Mouse (Mus musculus) limb, embryonic 15.5 days (tissue): Measurements from ENCODE around the gene Myo3b. TPM values are rescaled to one million over a fixed set of nuclear protein-coding genes. Genes with fewer than 3 reads are reported as not detected.
"Not testable (repeated sequence)": the region's sequence is repeated elsewhere in the genome, so short reads cannot be mapped to it uniquely, and the experiment has no call there.

Experiments used
- ATAC-seq: fragments of 200-750 bp; cut with Nextera tagmentation; 2 replicates; pipeline ENCODE4 v1.8.0; 2017; ENCODE audit warnings: low read depth, moderate TSS enrichment; ENCODE audit not compliant: insufficient number of reproducible peaks, low FRiP score, low TSS enrichment
- H3K27ac ChIP-seq: fragments of 300-500 bp; sonication (generic); 2 replicates; pipeline ENCODE4 v1.5.1; 2015; ENCODE audit warnings: moderate library complexity, mild to moderate bottlenecking, inconsistent platforms
- H3K27me3 ChIP-seq: fragments of 300-500 bp; sonication (generic); 2 replicates; pipeline ENCODE4 v1.6.1; 2015; ENCODE audit warnings: inconsistent platforms
- H3K36me3 ChIP-seq: fragments of 300-500 bp; sonication (generic); 2 replicates; pipeline ENCODE4 v1.6.1; 2015; ENCODE audit warnings: inconsistent platforms
- H3K4me1 ChIP-seq: fragments of 300-500 bp; sonication (generic); 2 replicates; pipeline ENCODE4 v1.6.1; 2015; ENCODE audit warnings: inconsistent platforms
- H3K4me2 ChIP-seq: fragments of 300-500 bp; sonication (generic); 2 replicates; pipeline ENCODE4 v1.6.1; 2015; ENCODE audit warnings: mild to moderate bottlenecking, inconsistent platforms
- H3K4me3 ChIP-seq: fragments of 300-500 bp; sonication (generic); 2 replicates; pipeline ENCODE4 v1.5.1; 2015; ENCODE audit warnings: mild to moderate bottlenecking, inconsistent platforms
- H3K9ac ChIP-seq: fragments of 300-500 bp; sonication (generic); 2 replicates; pipeline ENCODE4 v1.6.1; 2015; ENCODE audit warnings: inconsistent platforms
- H3K9me3 ChIP-seq: fragments of 300-500 bp; sonication (generic); 2 replicates; pipeline ENCODE4 v1.6.1; 2016; ENCODE audit warnings: inconsistent platforms
- WGBS: fragments of 180-500 bp; shearing (Covaris S2); methylation state at CpG from one replicate; pipeline ENCODE4 v1.1.7; 2015; 5-methylcytosine and 5-hydroxymethylcytosine counted together
- polyA plus RNA-seq: library from polyadenylated mRNA; unstranded; fragments of >200 nt; fragmentation: Nextera tagmentation; extraction: Ambion mirVana; gene quantifications from 2 replicates; pipeline ENCODE4 v1.2.1, GENCODE M21; 2015

The Myo3b gene
- polyA plus RNA-seq, 1 experiment from 2014 or later, result not detected

DNA sequence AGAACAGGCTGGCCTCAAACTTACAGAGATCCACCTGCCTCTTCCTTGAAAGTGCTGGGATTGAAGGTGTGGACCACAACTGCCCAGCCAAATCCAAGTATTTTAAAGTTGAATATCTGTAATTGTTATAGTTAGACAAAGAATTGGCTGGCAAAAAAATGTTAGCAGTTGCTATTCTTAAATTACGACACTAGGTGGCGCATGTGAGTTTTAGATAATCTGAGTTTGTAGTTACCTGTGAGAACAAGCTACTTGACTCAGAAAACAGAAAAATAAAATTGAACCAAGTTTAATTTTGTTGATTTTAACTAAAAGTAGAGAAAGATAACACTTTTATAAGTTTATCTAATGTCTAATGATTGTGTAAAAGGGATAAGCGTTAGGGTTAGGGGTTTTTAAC lies 187.8 kb downstream of the Myo3b start:
- no peak overlapping the region for H3K27ac ChIP-seq
- H3K4me3 ChIP-seq, result no peak overlapping the region
- ATAC-seq, result no peak
- H3K27me3 ChIP-seq, result no peaks in the 10 kb centered on the region
- H3K9me3 ChIP-seq, result no peaks in the 10 kb centered on the region
- WGBS, result 9% methylated on average over 3 of the region's 3 CpGs
- no peak overlapping the region for H3K9ac ChIP-seq
- H3K36me3 ChIP-seq, result no peaks in the 10 kb centered on the region
- no peak overlapping the region for H3K4me2 ChIP-seq
- no peaks in the 10 kb centered on the region for H3K4me1 ChIP-seq

DNA sequence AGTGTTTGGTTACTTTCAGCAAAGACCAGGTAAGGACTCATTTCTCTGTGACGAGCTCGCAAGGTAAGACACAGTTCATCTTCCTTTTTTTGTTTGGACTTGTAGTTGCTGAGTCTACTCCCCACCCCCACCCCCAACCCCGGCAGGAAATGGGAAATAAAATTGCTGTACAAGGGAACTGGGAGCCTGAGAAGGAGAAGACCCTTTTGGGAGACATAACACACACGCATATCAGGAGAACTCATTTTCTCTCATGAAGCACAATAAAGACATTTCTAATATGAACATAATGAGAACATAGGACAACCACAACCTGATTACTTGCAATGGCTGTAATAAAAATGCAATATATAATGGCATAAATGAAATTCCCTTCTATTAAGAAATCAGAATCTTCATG lies 195.5 kb downstream of the Myo3b start:
- 55% methylated on average over 4 of the region's 4 CpGs for WGBS
- not testable (repeated sequence) for ATAC-seq, H3K9me3 ChIP-seq, H3K4me2 ChIP-seq, H3K27me3 ChIP-seq, H3K27ac ChIP-seq, H3K9ac ChIP-seq, H3K4me3 ChIP-seq, H3K36me3 ChIP-seq, H3K4me1 ChIP-seq

DNA sequence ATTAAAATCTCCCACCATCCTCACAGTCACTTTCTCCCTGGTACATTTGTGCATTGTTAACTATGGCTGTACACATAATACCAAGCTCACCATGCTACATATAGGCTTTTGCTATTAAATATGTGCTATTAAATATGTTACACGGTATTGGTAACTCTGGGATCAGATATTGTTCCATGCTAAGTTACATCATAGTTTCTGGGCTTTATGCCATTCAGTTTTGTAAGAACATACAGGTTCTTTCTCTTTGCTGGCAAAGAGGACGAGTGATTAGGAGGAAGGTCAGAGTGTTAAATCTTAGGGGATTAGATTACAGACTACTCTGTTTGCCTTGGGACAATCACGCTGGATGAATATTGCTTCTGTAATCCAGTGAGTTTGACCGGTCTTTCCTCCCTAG lies 207.1 kb downstream of the Myo3b start:
- ATAC-seq, result no peak
- no peaks in the 10 kb centered on the region for H3K27me3 ChIP-seq
- H3K36me3 ChIP-seq, result no peaks in the 10 kb centered on the region

DNA sequence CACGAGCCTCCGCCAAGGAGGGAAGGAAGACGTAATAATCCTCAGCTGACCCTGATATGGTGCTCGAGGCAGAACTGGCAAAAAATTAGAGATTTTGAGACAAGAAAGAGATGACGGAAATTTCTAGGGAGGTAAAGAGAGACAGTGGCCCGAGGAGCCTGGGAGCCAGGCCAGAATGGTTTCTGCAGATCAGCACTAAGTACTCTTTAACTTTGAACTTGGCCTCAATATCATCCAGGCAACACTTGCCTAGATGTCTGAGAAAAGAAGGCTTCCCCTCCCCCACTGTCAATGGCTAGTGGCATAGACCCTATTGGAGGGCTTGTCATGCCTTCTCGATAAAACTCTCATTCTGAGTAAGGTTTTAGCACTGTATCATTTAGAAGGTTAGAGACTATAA lies 209.7 kb downstream of the Myo3b start:
- ATAC-seq, result no peak
- no peaks in the 10 kb centered on the region for H3K4me1 ChIP-seq
- WGBS, result 72% methylated on average over 7 of the region's 7 CpGs
- H3K9me3 ChIP-seq, result no peaks in the 10 kb centered on the region
- no peak overlapping the region for H3K27ac ChIP-seq
- no peak overlapping the region for H3K9ac ChIP-seq
- H3K4me2 ChIP-seq, result no peak overlapping the region
- no peak overlapping the region for H3K4me3 ChIP-seq
- no peaks in the 10 kb centered on the region for H3K27me3 ChIP-seq
- no peaks in the 10 kb centered on the region for H3K36me3 ChIP-seq

More for the DNA sequence above, 207.1 kb downstream of the Myo3b start:
- Histone ChIP-seq H3K9ac (no peak overlapping the region), H3K4me1 (no peaks in the 10 kb centered on the region), H3K27ac (no peak overlapping the region), H3K9me3 (no peaks in the 10 kb centered on the region), H3K4me3 (no peak overlapping the region), H3K4me2 (no peak overlapping the region)
- WGBS, result 62% methylated on average over 4 of the region's 4 CpGs

DNA sequence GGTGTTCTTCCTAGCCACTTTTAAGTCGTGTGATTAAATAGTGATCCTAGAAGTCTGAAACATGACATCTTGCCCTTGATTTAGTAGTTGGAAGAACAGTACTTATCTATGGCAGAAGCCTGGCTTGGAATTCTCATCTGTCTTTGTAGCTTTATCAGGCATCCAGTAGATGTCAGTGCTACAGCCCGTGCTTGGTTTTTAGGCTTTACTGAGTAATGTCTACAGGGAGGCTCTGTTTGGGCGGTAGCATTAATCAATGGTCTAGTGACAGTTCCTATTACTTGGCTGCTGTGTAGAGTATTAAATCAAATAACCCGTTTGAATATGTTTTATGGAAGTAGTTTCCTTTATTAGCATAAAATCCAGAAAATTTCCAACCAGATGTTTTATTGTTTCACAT lies 210.9 kb downstream of the Myo3b start:
- no peak overlapping the region for H3K4me3 ChIP-seq

DNA sequence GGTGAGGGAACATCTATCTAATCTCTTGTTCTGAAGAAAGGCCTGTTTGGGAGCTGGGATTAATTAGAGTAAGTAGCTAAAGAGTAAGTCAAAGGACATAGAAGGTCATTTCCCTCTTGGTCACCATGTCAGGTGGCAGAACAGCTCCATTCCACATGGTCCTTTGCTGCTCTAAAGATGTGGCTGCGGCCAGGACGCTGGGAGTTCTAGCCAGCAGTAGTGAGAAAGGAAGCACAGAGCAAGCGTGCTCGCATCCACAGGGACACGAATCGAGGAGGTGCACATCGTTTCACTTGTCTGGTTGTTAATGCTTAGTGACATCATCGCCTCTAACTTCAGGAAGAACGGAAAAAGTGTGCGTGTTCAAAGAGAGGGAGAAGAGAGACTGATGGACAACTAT lies 212.3 kb downstream of the Myo3b start:
- no peak for ATAC-seq
- 89% methylated on average over 10 of the region's 10 CpGs for WGBS
- H3K4me3 ChIP-seq, result no peak overlapping the region
- H3K4me2 ChIP-seq, result no peak overlapping the region
- no peak overlapping the region for H3K27ac ChIP-seq
- H3K36me3 ChIP-seq, result no peaks in the 10 kb centered on the region
- no peaks in the 10 kb centered on the region for H3K27me3 ChIP-seq
- H3K9me3 ChIP-seq, result no peaks in the 10 kb centered on the region
- no peak overlapping the region for H3K9ac ChIP-seq
- no peaks in the 10 kb centered on the region for H3K4me1 ChIP-seq

More for the DNA sequence above, 210.9 kb downstream of the Myo3b start:
- no peak overlapping the region for H3K9ac ChIP-seq
- 44% methylated on average over 4 of the region's 4 CpGs for WGBS
- ATAC-seq, result no peak
- H3K4me1 ChIP-seq, result no peaks in the 10 kb centered on the region
- H3K36me3 ChIP-seq, result no peaks in the 10 kb centered on the region
- no peak overlapping the region for H3K27ac ChIP-seq
- H3K9me3 ChIP-seq, result no peaks in the 10 kb centered on the region
- no peaks in the 10 kb centered on the region for H3K27me3 ChIP-seq
- no peak overlapping the region for H3K4me2 ChIP-seq

DNA sequence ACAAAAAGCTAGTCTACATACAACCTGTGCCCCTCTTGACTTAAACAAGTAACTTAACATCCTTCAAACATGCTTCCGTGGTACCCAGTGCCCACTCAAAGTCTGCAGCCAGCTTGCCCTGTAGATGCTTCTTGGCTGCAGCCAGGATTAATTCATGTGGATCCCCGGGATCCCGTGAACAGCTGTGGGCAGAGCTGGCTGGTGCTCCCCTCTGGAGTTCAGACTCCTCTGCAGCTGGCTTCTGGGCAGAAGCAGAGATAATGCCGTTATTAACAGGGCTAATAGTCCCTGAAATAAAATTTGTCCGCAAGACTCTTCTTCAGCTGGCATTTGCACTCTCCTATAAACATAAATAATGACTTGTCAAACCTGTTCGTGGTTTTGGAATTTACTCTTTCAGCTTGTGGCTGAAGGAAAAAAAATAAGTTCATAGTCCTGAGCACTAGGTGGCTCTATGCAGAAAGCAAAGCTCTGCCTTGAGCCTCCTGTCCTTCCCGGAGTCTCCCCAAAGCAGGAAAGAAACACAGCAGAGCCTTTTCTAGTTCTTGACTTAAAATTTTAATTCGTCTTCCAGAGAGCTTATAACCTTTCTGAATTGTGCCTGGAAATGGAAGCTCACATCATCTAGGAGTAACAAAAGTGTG lies 220.6 kb downstream of the Myo3b start:
- no peak overlapping the region for H3K4me3 ChIP-seq
- no peaks in the 10 kb centered on the region for H3K36me3 ChIP-seq
- H3K9ac ChIP-seq, result no peak overlapping the region
- H3K27me3 ChIP-seq, result 0 out of 2 replicates have a peak, but pooled peaks cover 3% of the 10 kb centered on the region
- peaks cover 14% of the 10 kb centered on the region for H3K4me1 ChIP-seq
- WGBS, result 15% methylated on average over 8 of the region's 8 CpGs
- H3K27ac ChIP-seq, result no peak overlapping the region
- H3K9me3 ChIP-seq, result no peaks in the 10 kb centered on the region
- no peak for ATAC-seq
- no peak overlapping the region for H3K4me2 ChIP-seq

DNA sequence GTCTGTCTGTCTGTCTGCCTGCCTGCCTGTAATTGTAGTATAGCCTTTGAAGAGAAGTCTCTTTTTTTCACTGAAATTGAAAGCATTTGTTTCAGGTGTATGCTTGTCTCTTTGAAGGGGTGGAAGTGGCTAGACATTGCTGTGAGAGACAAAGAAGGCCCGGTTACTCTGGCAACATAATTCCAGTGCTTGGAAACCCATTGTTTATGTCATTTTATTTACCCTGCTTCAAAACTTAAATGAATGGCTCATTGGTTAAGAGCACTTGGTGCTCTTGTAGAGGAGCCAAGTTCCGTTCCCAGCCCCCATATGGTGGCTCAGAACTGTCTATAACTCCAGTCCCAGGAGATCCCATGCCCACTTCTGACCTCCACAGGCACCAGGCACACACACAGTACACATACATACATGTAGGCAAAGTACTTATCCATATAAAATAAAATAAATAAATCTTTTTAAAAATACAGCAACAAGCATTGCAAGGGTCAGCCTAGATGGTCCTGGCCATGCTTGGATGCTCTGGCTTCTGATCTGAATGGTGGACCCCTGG lies 221.8 kb downstream of the Myo3b start:
- Histone ChIP-seq H3K4me1 (peaks cover 14% of the 10 kb centered on the region), H3K27me3 (0 out of 2 replicates have a peak, but pooled peaks cover 3% of the 10 kb centered on the region), H3K9me3 (no peaks in the 10 kb centered on the region), H3K4me3 (no peak overlapping the region), H3K36me3 (no peaks in the 10 kb centered on the region), H3K9ac (no peak overlapping the region), H3K4me2 (no peak overlapping the region), H3K27ac (no peak overlapping the region)
- WGBS, result 58% methylated on average over 2 of the region's 2 CpGs
- no peak for ATAC-seq

DNA sequence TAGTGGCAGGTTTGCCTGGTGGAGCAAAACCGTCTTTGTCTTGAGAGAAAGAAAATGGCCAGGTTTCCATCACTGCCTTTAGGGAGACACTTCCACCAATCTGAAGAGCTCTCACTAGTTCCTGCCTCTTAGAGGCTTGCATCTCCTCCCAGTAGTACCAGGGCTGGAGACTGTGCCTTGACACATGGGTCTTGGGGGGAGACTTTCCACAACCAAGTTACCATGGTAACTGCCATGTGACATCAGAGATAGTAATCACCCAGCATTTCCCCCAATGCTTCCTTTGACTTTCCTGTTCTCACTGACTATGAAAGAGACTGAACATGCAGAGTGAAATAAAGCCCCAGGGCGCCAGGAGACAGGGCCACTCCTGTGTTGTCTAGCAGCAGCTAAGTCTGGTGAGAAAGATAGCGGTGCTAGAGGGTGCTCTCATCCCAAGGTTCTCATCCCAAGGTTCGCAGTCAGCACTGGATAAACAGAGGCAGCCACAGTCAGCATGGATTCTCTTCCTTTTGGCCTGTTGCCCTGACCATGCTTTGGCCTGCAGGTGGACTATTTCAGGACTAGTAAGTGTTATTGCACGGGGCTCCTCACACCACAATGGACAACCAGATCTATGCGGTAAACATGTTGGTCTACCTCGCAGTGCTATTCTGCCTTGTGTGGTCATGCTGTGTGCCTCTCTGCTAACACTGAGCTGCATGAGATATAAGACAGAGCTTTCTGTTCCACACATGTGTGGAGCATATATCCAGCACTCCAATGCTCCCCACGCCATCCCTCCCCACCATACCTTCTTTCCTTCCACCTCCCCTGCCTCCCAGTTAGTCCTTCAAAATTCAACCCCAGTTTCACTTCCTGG lies 223.0 kb downstream of the Myo3b start:
- Histone ChIP-seq H3K27ac (peak overlapping the region; percentile 54), H3K9me3 (no peaks in the 10 kb centered on the region), H3K4me3 (no peak overlapping the region), H3K27me3 (no peaks in the 10 kb centered on the region), H3K9ac (no peak overlapping the region), H3K36me3 (no peaks in the 10 kb centered on the region), H3K4me2 (no peak overlapping the region), H3K4me1 (peaks cover 14% of the 10 kb centered on the region)
- 62% methylated on average over 8 of the region's 8 CpGs for WGBS
- peak; percentile 35; the same call in 1 of the 2 replicates for ATAC-seq

DNA sequence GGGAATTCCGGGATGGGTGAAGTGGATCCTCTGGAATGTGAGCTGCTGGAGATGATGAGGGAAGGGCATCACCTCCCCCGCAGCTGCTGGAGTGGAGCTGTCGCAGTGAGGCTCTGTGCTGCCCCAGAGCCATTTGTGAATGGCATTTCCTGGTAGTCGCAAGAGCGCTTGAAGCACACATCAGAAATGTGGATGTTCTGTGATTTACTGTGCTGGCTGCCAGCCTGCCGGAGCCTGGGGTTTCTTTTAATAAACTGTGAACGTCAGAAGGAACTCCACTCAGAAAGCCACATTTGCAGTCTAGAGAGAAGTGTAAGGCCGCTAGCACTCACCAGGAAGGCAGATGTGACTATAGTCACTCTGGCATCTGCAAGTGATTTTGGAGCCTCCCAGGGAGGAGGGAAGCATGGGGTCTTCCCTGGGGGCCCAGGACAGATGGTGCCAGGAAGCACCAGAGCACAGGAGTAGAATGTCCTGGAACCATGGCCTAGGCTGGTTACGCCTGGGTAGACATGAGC lies 223.7 kb downstream of the Myo3b start:
- Histone ChIP-seq H3K9ac (no peak overlapping the region), H3K4me1 (peaks cover 14% of the 10 kb centered on the region), H3K27me3 (no peaks in the 10 kb centered on the region), H3K36me3 (no peaks in the 10 kb centered on the region), H3K4me2 (no peak overlapping the region), H3K9me3 (no peaks in the 10 kb centered on the region), H3K4me3 (no peak overlapping the region), H3K27ac (peak overlapping the region; percentile 54; the same call in 1 of the 2 replicates)
- peak; percentile 65; the same call in 1 of the 2 replicates for ATAC-seq
- WGBS, result 11% methylated on average over 9 of the region's 9 CpGs

DNA sequence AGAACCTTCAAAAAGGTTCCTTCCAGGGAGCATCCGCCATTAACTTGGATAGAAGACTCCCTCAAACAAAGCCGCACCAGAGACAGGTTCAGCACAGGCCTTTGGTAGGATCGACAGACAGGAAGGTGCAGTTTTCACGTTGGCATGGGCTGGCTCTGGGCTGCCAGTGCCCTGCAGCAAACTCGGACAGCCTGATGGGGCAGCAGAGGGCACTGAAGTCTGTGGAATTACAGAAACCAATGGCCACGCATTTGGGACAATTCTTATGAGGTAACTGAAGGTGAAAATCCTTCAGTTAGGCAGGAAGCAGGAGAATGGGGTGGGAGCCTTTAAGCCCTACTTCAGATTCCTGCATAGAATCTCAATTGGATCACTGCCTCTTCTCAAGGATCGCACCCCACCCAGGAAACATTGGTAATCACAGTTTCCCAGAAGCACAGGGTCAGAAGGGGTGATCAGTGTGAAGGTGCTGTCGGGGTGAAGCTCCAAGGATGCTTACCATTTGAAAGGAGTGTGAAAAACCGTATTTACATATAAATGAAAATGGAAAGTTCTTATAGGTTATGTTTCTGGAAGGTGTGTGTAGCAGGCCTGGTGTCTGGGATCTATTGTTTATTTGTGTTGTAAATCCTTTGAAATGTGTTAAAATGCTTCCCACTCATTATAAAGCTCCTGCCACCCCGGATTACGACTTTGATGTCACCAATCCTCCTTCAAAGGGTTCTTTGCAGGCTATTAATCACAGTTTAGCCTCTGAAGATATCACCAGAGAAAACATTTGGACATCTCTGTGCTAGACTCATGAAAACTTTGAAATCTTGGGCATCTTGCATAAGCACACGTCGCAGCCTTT lies 239.7 kb downstream of the Myo3b start:
- Histone ChIP-seq H3K4me1 (no peaks in the 10 kb centered on the region), H3K27ac (no peak overlapping the region), H3K4me2 (no peak overlapping the region), H3K9me3 (no peaks in the 10 kb centered on the region), H3K4me3 (no peak overlapping the region), H3K9ac (no peak overlapping the region), H3K27me3 (0 out of 2 replicates have a peak, but pooled peaks cover 12% of the 10 kb centered on the region), H3K36me3 (no peaks in the 10 kb centered on the region)
- 20% methylated on average over 13 of the region's 13 CpGs for WGBS
- ATAC-seq, result no peak
